Mouse (Mus musculus): Measurements from ENCODE around the gene Ccdc22.
A peak's percentile ranks its signal among the peaks of the same experiment; 100 is the strongest.

Ccdc22 gene

GRCm38 (mm10) chrX:7604879-7605574, at the start of gene Ccdc22:
Ccdc22 (minus strand) TSS chrX:7605517.
- peak; percentile 77 for DNase-seq

GRCm38 (mm10) chrX:7648671-7649304, 43.5 kb upstream of the Ccdc22 start:
- DNase-seq, result peak; percentile 79

- DNase-seq, result peak; percentile 81
Observed at GRCm38 (mm10) chrX:7645349-7645748, 40.0 kb upstream of the Ccdc22 start.

- DNase-seq, result no peak
Observed at GRCm38 (mm10) chrX:7640785-7641184, 35.5 kb upstream of the Ccdc22 start.

- no peak for DNase-seq
Observed at GRCm38 (mm10) chrX:7639536-7640325, 34.4 kb upstream of the Ccdc22 start.

- peak; percentile 90 for DNase-seq
Observed at GRCm38 (mm10) chrX:7638401-7639091, 33.2 kb upstream of the Ccdc22 start, which contains the start of gene Syp. Syp (plus strand) TSS chrX:7638471.

GRCm38 (mm10) chrX:7635101-7635500, 29.8 kb upstream of the Ccdc22 start:
- no peak for DNase-seq

GRCm38 (mm10) chrX:7632560-7632959, 27.2 kb upstream of the Ccdc22 start:
- DNase-seq, result no peak

- peak; percentile 1 for DNase-seq
Observed at GRCm38 (mm10) chrX:7617889-7618551, 12.7 kb upstream of the Ccdc22 start.

- no peak for DNase-seq
Observed at GRCm38 (mm10) chrX:7610536-7611258, 5.4 kb upstream of the Ccdc22 start.

GRCm38 (mm10) chrX:7610035-7610434, 4.7 kb upstream of the Ccdc22 start:
- no peak for DNase-seq

- DNase-seq, result no peak
Observed at GRCm38 (mm10) chrX:7606783-7607182, 1.5 kb upstream of the Ccdc22 start, which contains the start of gene Cacna1f. Cacna1f (plus strand) TSS chrX:7607083.

- DNase-seq, result no peak
Observed at GRCm38 (mm10) chrX:7605575-7605941, 241 bp upstream of the Ccdc22 start.

GRCm38 (mm10) chrX:7604004-7604403, 1.3 kb downstream of the Ccdc22 start:
- no peak for DNase-seq

GRCm38 (mm10) chrX:7595371-7595770, 9.9 kb downstream of the Ccdc22 start:
- no peak for DNase-seq

GRCm38 (mm10) chrX:7586356-7586755, 19.0 kb downstream of the Ccdc22 start:
- DNase-seq, result peak; percentile 30

- DNase-seq, result no peak
Observed at GRCm38 (mm10) chrX:7583881-7584280, 21.4 kb downstream of the Ccdc22 start.

- no peak for DNase-seq
Observed at GRCm38 (mm10) chrX:7581151-7581550, 24.2 kb downstream of the Ccdc22 start.

GRCm38 (mm10) chrX:7574885-7575231, 30.5 kb downstream of the Ccdc22 start:
- DNase-seq, result no peak

GRCm38 (mm10) chrX:7574087-7574884, 31.0 kb downstream of the Ccdc22 start, which contains the start of gene Ppp1r3f:
Ppp1r3f (minus strand) TSS chrX:7574283.
- peak; percentile 92 for DNase-seq

Measured in thymus, postnatal 25 days (tissue).